Mouse (Mus musculus): ENCODE results near the gene Ccdc171.
"Not testable (repeated sequence)": the region's sequence is repeated elsewhere in the genome, so short reads cannot be mapped to it uniquely, and the experiment has no call there.

The Ccdc171 gene

DNA sequence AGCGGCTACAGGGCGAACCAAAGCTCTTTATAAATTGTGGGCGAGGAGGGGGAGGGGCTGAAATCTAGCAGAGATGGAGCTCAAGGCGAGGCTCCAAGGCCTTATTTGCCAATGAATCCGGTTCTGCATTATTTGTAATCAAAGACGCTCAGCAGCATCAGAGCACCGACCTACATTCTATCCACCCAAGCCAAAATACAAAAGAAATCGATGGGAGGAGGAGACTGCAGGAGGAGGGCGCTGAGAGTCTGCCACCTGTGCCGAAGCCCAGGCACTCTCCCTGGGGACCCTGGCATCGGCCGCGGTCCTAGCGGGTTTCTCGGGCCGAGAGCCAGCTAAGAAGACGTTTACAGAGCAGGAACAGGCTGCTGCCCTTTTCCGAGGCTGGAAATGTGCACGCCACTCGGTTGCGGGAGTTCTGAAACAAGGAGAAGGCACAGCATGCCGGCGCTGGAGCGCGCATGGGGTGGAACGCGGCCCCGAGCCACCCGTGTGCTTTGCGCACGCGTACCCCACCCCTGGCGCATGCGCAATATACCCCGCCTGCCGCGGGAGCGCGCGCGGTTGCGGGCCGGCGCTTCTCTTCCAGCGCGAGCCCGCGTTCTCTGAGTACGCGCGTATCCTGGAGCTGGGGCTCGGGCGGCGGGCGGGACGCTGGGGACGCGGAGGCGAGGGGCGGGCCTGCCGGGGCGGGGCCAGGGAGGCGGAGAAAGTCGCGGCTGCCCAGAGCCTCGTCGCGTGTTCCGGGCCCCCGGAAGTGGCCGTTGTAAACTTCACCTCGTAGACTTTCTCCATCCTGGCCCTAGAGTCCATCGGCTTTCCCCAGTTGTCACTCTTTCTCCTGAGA, at the start of gene Ccdc171:
Gene Ccdc171, plus strand, starts transcription at position 703 of the 847 bp plus-strand sequence.
- peak; percentile 99 for DNase-seq (ENCODE audit: low read depth, low spot score)

DNA sequence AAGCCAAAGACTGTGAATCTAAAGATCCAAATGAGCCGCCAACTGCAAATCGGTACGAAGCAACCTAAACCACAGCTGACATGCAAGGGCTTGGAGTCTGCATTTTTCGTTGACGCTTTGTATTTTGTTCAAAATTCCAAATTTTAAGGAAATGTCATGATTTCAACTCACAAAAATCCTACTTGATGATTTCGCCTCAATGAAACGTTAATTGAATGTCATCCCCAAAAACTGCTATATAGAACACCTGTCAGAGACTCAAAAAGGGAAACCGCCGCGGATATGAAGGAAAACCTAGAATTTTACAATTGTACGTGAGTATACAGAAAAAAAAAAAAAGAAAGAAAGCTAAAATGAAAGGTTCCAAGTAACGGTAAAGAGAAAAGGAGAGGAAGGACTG, 40.1 kb upstream of the Ccdc171 start:
- DNase-seq (ENCODE audit: low read depth, low spot score), result no peak

DNA sequence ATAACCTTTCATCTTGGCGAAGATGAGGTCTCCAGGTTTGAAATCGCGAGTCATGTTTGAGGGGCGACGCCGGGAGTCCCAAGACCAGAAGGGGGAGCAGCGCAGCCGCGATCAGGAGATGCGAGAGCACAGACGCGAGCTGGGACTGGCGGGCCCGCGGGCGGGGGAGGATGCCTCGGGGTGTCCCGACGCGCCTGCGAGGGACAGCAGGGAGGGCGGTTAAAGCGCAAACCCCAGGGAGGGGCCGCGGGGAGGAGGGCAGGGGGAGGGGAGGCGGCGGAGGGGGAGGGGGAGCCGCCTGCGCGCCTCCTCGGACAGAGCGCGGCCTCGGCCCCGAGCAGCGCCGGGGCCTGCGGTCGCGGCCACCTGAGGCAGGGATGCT, 39.6 kb upstream of the Ccdc171 start:
- peak; percentile 92 for DNase-seq (ENCODE audit: low read depth, low spot score)

GRCm38 (mm10) chr4:83486117-83486901, 39.0 kb upstream of the Ccdc171 start, which contains the start of gene Psip1:
TSS of gene Psip1 (minus strand) at chr4:83486459.
- DNase-seq (ENCODE audit: low read depth, low spot score), result peak; percentile 95

- peak; percentile 40 for DNase-seq (ENCODE audit: low read depth, low spot score)
These were observed 36.2 kb upstream of the Ccdc171 start for GRCm38 (mm10) chr4:83489121-83489520.

DNA sequence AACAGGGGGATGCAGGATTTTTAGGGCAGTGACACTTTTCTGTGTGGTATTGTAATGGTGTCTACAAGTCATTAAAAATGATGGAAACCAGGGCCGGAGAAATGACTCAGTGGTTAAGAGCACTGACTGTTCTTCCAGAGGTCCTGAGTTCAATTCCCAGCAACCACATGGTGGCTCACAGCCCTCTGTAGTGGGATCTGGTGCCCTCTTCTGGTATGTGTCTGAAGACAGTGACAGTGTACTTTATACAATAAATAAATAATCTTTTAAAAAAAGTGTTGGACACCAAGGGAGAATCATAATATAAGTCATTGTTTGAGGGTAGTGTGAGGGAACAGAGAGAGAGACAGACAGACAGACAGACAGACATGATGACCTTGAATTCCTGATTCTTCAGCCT, 32.2 kb upstream of the Ccdc171 start:
- DNase-seq (ENCODE audit: low read depth, low spot score), result no peak

- DNase-seq (ENCODE audit: low read depth, low spot score), result not testable (repeated sequence)
These were observed 28.3 kb upstream of the Ccdc171 start for GRCm38 (mm10) chr4:83497013-83497412.

DNA sequence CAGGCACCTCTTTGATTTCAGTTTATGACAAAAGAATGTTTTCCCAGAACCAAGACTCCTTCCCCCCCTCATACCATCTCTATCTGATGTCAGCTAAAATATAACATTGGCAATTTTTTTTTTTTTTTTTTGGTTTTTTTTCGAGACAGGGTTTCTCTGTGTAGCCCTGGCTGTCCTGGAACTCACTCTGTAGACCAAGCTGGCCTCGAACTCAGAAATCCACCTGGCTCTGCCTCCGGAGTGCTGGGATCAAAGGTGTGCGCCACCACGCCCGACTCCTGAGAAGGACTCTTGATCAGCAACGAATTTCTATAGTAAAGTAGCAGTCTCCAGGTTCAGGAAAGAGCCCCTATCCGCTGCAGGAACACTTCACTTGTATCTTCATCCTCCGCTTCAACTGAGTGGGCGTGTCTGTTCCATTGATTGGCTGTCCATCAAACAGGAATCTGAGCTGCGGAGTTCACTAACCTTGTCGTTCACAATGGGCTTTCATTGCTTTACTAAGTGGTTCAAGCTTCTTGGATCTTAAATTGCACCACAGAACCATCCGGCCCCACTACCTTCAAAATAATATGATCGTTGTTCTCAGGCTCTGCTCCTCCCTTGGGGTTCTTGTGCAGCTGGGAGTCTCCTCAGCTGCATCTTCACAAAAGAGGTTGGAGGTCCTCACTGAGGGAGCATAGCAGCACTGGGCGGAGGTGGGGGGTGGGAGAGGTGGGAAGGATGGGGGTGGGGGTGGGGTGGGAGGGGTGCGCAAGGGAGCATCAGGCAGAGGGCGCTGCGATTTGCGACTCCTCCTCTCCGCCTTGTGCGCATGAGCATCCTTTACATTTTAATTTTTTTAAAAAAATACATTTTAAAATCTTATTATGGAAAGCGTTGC, 24.9 kb upstream of the Ccdc171 start:
- peak; percentile 81 for DNase-seq (ENCODE audit: low read depth, low spot score)

- no peak for DNase-seq (ENCODE audit: low read depth, low spot score)
These were observed 24.3 kb upstream of the Ccdc171 start for GRCm38 (mm10) chr4:83501037-83501430.

DNA sequence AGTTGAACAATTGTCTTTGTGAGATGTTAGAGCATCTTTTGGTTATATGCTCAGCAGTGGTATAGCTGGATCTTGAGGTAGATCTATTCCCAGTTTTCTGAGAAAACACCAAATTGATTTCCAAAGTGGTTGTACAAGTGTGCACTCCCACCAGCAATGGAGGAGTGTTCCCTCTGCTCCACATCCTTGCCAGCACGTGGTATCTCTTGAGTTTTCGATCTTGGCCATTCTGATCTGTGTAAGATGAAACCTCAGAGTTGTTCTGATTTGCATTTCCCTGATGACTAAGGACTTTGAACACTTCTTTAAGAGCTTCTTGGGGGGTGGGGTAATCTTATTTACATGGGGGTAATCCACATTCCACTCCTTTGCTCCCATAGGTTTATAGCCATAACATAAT, 15.7 kb upstream of the Ccdc171 start:
- no peak for DNase-seq (ENCODE audit: low read depth, low spot score)

GRCm38 (mm10) chr4:83511083-83511482, 14.3 kb upstream of the Ccdc171 start:
- DNase-seq (ENCODE audit: low read depth, low spot score), result peak; percentile 88

GRCm38 (mm10) chr4:83512217-83512616, 13.1 kb upstream of the Ccdc171 start:
- DNase-seq (ENCODE audit: low read depth, low spot score), result no peak

DNA sequence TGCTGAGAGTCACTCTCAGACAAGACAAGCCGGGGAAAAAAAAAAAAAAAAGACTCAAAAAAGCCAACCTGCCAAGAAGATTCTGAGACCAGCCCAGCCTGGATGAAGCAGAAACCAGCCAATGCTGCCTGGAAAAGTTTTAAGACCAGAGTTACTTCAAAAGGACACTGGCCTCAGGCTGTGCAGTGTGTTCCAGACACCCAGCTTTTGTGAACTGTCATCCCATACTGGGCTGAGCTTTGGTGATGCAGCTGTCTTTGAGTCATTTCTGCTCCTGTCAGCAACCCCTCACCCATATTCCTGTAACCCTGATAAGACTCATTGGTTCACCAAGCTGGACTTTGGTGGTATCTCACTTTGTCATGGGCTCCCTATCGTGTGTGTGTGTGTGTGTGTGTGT, 12.7 kb upstream of the Ccdc171 start:
- no peak for DNase-seq (ENCODE audit: low read depth, low spot score)

GRCm38 (mm10) chr4:83514183-83514582, 11.2 kb upstream of the Ccdc171 start:
- DNase-seq (ENCODE audit: low read depth, low spot score), result no peak

DNA sequence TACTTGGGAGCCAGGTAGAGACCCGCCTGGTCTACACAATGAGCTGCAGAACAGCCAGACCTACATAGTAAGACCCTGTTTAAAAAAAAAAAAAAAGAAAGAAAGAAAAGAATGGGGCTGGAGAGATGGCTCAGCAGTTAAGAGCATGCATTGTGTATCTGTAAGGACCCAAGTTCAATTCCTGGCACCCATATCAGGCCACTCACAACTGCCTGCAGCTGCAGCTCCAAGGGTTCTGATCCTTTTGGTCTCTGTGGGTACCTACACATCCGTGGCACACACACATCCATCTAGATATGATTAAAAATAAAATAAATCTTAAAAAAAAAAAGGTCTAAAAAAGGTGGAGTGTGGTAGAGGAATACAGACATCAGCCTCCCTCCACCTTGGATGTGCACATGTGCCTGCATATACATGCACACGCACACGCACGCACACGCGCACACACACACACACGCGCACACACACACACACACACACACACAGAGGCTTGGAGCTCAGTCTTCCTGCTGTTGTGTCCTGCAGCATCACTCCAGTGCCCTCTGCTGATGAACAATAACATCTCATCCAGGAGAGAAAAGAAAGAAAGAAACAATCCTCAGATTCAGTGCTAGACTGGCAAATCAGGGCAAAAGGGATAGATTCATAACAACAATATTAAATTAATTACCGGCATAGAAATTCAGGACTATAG, 10.2 kb upstream of the Ccdc171 start:
- peak; percentile 40 for DNase-seq (ENCODE audit: low read depth, low spot score)

- DNase-seq (ENCODE audit: low read depth, low spot score), result not testable (repeated sequence)
These were observed 9.2 kb upstream of the Ccdc171 start for GRCm38 (mm10) chr4:83516144-83516543.

GRCm38 (mm10) chr4:83519148-83519547, 6.2 kb upstream of the Ccdc171 start:
- DNase-seq (ENCODE audit: low read depth, low spot score), result peak; percentile 39

DNA sequence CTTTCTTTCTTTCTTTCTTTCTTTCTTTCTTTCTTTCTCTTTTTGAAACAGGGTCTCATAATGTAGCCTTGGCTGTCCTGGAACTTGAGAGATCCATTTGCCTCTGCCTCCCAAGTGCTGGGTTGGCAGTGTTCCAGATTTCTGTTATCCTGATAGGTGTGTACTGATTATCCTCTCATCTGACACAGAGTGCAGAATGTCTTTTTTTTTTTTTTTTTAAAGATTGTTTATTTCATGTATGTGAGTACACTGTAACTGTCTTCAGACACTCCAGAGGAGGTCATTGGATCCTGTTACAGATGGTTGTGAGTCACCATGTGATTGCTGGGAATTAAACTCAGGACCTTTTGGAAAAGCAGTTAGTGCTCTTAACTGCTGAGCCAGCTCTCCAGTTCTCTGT, 5.5 kb upstream of the Ccdc171 start:
- no peak for DNase-seq (ENCODE audit: low read depth, low spot score)

DNA sequence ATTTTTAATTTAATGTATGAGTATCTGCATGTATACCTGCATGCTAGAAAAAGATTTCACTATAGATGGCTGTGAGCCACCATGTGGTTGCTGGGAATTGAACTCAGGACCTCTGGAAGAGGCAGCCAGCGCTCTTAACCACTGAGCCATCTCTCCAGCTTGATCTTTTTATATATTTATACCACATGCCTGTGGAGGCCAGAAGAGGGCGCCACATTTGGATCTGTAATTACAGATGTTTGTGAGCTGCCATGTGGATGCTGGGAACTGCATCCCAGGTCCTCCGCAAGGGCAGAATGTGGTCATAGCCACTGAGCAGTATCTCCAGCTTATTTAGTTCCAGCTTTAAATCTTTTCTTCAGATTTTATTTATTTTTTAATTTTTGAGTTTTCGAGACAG, 5.0 kb upstream of the Ccdc171 start:
- peak; percentile 89 for DNase-seq (ENCODE audit: low read depth, low spot score)

DNA sequence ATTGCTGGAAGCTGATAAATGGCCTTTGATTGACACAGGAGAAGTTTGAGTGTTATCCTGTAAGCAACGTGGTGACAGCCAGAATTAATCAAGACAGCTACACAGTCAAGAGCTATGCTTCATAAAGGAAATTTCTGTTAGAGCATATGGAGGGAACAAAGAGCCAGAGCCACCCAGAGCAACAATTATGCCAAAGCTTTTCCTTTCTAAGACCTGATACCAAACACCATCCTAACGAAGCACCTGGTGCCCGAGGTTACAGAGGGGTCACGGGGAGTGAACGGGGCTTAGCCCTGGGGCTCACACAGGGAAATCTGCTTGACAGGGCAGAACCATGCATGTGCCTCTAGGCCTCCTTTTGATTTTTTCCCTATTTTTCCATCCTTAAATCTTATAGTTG, 3.3 kb upstream of the Ccdc171 start:
- no peak for DNase-seq (ENCODE audit: low read depth, low spot score)

- no peak for DNase-seq (ENCODE audit: low read depth, low spot score)
These were observed 896 bp upstream of the Ccdc171 start for GRCm38 (mm10) chr4:83524456-83524842.
